Mouse (Mus musculus) liver, adult 2 months (tissue): ENCODE data around the gene Fbxo45. TPM values are rescaled to one million over a fixed set of nuclear protein-coding genes. Genes with fewer than 3 reads are reported as not detected.
A peak's percentile ranks its signal among the peaks of the same experiment; 100 is the strongest.

Source experiments
- DNase-seq: peaks from one replicate; pipeline ENCODE4 v3.0.0-alpha.2; 2011; ENCODE audit warnings: low read depth, low spot score; ENCODE audit errors: extremely low read depth
- H3K27ac ChIP-seq: fragments of 200-500 bp; replicated peaks from 2 replicates; pipeline ENCODE4 v1.5.1; 2012; ENCODE audit warnings: low read depth, mild to moderate bottlenecking, control low read depth, inconsistent platforms, low read length; ENCODE audit not compliant: insufficient read depth
- H3K27me3 ChIP-seq: fragments of 200-500 bp; 2 replicates; pipeline ENCODE4 v1.6.1; 2012; ENCODE audit warnings: mild to moderate bottlenecking, moderate library complexity, low read length, inconsistent platforms; ENCODE audit not compliant: control insufficient read depth, insufficient read depth
- H3K36me3 ChIP-seq: fragments of 200-500 bp; 2 replicates; pipeline ENCODE4 v1.6.1; 2012; ENCODE audit warnings: low read length, inconsistent platforms; ENCODE audit not compliant: control insufficient read depth, insufficient read depth
- H3K4me1 ChIP-seq: fragments of 200-500 bp; 2 replicates; pipeline ENCODE4 v1.6.1; 2011; ENCODE audit warnings: low read length; ENCODE audit not compliant: control insufficient read depth, insufficient read depth
- H3K4me3 ChIP-seq: fragments of 200-500 bp; 2 replicates; pipeline ENCODE4 v1.5.1; 2011; ENCODE audit warnings: low read depth, mild to moderate bottlenecking, control low read depth, low read length, moderate library complexity; ENCODE audit not compliant: insufficient read depth
- H3K79me2 ChIP-seq: fragments of 200-500 bp; 2 replicates; pipeline ENCODE4 v1.6.1; 2012; ENCODE audit warnings: inconsistent platforms, mild to moderate bottlenecking, low read length, moderate library complexity; ENCODE audit not compliant: control insufficient read depth, insufficient read depth
- H3K9ac ChIP-seq: fragments of 200-500 bp; 2 replicates; pipeline ENCODE4 v1.6.1; 2012; ENCODE audit warnings: low read depth, mild to moderate bottlenecking, control low read depth, inconsistent platforms, low read length
- CTCF ChIP-seq: fragments of 200-500 bp; IDR thresholded peaks from 2 replicates; pipeline ENCODE4 v1.5.1; 2011; ENCODE audit warnings: low read depth, low read length, control low read depth
- POLR2A ChIP-seq: fragments of 200-500 bp; IDR thresholded peaks from 2 replicates; pipeline ENCODE4 v1.6.1; 2011; ENCODE audit warnings: low read length, control low read depth; ENCODE audit not compliant: insufficient read depth; ENCODE audit errors: extremely low read depth
- WGBS: fragments of 180-500 bp; shearing (Covaris S2); methylation state at CpG from one replicate; pipeline ENCODE4 v1.1.7; 2018; 5-methylcytosine and 5-hydroxymethylcytosine counted together
- polyA plus RNA-seq: library from polyadenylated mRNA; depleted of rRNA; stranded (reverse); fragments of >200 nt; gene quantifications from 2 replicates; pipeline ENCODE4 v1.2.3, GENCODE M21; 2012; rRNA removed
- total RNA-seq: library from RNA; depleted of rRNA; stranded (reverse); fragments of >200 nt; gene quantifications from 2 replicates; pipeline ENCODE4 v1.2.3, GENCODE M21; 2014; rRNA removed

Gene Fbxo45
- total and polyA plus RNA-seq, 2 experiments, result 2.1 to 4.5 TPM

DNA sequence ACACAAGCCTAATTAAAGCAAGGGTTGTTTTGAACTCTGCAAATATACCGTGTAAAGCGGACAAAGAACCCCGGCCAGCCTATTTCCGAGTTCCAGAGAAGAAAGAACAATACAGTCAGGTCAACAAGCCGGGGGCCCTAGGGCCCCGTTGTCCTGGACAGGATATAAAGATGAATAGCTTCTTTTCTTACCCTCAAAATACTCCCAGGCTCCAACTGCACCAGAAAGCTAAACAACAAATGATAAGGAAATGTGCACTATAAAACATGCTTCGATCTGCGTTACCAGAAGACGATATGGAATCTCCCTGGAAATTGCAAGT, 46.0 kb downstream of the Fbxo45 start:
- no peak for TF ChIP-seq CTCF
- no peak for TF ChIP-seq POLR2A
- no peaks in the 10 kb centered on the region for H3K36me3 ChIP-seq
- H3K4me3 ChIP-seq, result no peak overlapping the region; the same call in 1 of the 2 replicates
- H3K27me3 ChIP-seq, result no peaks in the 10 kb centered on the region
- peak overlapping the region; percentile 92 for H3K27ac ChIP-seq
- WGBS, result 70% methylated on average over 9 of the region's 9 CpGs
- no peak for DNase-seq
- H3K79me2 ChIP-seq, result no peaks in the 10 kb centered on the region
- no peaks in the 10 kb centered on the region for H3K4me1 ChIP-seq
- no peak overlapping the region for H3K9ac ChIP-seq

DNA sequence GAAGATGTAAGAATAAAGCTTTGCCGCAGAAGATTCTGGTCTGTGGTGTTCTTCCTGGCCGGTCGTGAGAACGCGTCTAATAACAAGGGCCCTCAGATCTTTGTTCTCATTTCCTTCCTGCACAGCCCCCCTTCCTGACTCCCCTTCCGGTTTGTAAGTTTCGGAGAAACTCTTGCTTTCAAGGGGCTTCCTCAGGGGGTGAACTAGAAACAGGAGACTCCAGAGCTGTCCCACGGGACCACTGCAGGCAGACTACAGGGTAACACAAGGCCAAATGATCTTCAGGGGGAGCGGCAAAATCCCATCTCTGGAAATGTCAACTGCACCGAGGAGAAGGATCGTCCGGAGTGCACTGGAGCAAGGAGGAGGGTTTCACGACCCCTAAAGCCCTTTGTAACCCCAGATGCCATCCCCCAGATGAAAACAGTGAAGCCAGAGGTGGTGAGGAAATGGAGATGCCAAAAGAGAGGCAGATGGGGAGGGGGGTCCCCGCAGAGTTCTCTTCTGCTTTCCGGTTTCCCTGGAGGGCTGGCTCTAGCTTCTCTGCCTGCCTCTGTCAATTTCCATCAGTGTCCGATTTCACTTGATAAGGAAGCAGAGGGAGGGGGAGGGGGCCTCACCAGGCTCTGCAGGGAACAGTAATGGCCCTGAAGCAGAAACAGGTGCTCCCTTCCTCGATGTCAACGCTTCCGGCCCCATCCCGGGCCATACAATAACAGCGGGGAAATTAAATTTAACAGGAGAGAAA, 46.5 kb downstream of the Fbxo45 start:
- Histone ChIP-seq H3K36me3 (no peaks in the 10 kb centered on the region), H3K9ac (peak overlapping the region; percentile 51), H3K27ac (peak overlapping the region; percentile 92), H3K4me3 (peak overlapping the region; percentile 60), H3K4me1 (no peaks in the 10 kb centered on the region), H3K27me3 (no peaks in the 10 kb centered on the region), H3K79me2 (no peaks in the 10 kb centered on the region)
- WGBS, result 70% methylated on average over 21 of the region's 21 CpGs
- TF ChIP-seq CTCF, result no peak
- TF ChIP-seq POLR2A, result no peak
- no peak for DNase-seq

DNA sequence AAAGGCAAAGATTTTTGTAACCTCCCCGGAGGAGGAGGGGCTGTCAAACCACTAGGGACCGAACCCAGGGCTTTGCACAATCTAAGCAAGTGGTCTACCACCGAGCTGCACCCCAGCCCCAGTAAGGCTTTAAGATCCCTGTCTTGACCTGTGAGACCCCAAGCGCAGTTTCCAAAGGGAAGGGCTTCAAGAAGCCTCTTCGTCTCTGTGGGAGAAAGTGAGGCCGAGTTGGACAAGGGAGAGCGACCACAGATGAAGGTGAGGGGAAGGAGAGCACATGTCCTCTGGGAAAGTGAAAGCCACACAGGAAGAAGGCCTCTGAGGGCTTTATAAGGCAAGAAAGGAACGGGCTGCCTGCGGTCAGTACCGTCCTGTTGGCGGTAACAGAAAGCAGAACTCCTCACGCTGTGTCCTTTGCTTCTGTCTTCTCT, 56.9 kb downstream of the Fbxo45 start:
- 61% methylated on average over 12 of the region's 12 CpGs for WGBS
- Histone ChIP-seq H3K4me1 (no peaks in the 10 kb centered on the region), H3K79me2 (no peaks in the 10 kb centered on the region), H3K27me3 (no peaks in the 10 kb centered on the region), H3K27ac (peak overlapping the region; percentile 59; the same call in 1 of the 2 replicates), H3K4me3 (no peak overlapping the region), H3K36me3 (no peaks in the 10 kb centered on the region), H3K9ac (no peak overlapping the region)
- peak; percentile 46 for DNase-seq
- TF ChIP-seq POLR2A (no peak), CTCF (no peak)

DNA sequence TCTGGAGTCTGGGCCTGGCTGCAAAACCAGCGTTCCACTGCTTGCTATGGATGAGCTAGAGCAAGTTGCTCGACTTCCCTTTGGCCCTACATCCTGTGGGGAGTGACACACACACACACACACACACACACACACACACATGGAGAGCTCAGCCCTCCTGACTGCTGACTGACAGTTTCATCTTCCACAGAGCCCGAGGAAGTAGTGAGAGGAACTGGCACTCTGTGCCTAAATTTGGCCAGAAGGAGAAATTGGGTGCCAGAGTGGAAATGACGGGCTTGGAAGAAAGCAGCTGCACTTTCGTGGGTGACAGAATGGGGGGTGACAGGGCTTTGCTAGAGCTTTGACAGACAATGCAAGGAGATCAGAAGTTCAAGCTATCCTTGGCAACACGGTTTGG, 57.8 kb downstream of the Fbxo45 start:
- TF ChIP-seq POLR2A (no peak), CTCF (no peak)
- Histone ChIP-seq H3K4me3 (no peak overlapping the region), H3K79me2 (no peaks in the 10 kb centered on the region), H3K36me3 (no peaks in the 10 kb centered on the region), H3K4me1 (no peaks in the 10 kb centered on the region), H3K27ac (peak overlapping the region; percentile 6; the same call in 1 of the 2 replicates), H3K27me3 (no peaks in the 10 kb centered on the region), H3K9ac (no peak overlapping the region)
- DNase-seq, result peak; percentile 38
- WGBS, result 64% methylated on average over 6 of the region's 6 CpGs

DNA sequence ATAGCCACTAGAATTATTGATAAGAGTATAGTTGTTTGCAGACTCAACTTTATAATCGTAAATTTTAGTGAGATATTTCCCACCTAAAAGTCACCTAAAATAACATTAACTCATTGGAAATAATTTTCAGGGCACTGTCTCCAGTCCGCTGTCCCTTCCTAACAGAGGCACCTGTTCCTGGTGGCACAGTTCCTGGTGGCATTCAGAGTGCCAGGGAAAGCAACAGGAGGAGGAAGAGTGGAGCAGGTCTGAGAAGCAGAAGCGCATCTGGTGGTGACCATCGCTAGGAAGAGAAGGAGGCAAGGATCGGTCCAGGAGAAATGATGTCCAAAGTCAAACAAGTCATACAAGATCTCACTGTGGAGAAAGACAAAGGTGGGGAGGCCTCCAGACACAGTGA, 60.9 kb downstream of the Fbxo45 start:
- no peak for DNase-seq
- no peaks in the 10 kb centered on the region for H3K36me3 ChIP-seq
- no peaks in the 10 kb centered on the region for H3K27me3 ChIP-seq
- no peak overlapping the region for H3K4me3 ChIP-seq
- WGBS, result 94% methylated on average over 5 of the region's 5 CpGs
- H3K4me1 ChIP-seq, result no peaks in the 10 kb centered on the region
- H3K79me2 ChIP-seq, result no peaks in the 10 kb centered on the region
- no peak overlapping the region for H3K9ac ChIP-seq
- no peak overlapping the region for H3K27ac ChIP-seq
- TF ChIP-seq CTCF (no peak), POLR2A (no peak)

Other genes starting within 250 kb of the Fbxo45 start
- gene Senp5, start 243.9 kb downstream of the Fbxo45 start, total RNA-seq, result 10.8 and 12.8 TPM in 2 replicates
- gene Senp5, start 243.9 kb downstream of the Fbxo45 start, polyA plus RNA-seq, result 3.6 and 3.7 TPM in 2 replicates
- gene Pak2, start 167.8 kb downstream of the Fbxo45 start, total RNA-seq, result 11.0 and 11.8 TPM in 2 replicates
- 5.8 and 6.3 TPM in 2 replicates for gene Pak2, start 167.8 kb downstream of the Fbxo45 start, polyA plus RNA-seq
- gene Pigx, start 147.4 kb downstream of the Fbxo45 start, total RNA-seq, result 37.7 and 40.5 TPM in 2 replicates
- 17.5 and 19.0 TPM in 2 replicates for gene Pigx, start 147.4 kb downstream of the Fbxo45 start, polyA plus RNA-seq
- 6.0 and 6.5 TPM in 2 replicates for gene Cep19, start 147.4 kb downstream of the Fbxo45 start, total RNA-seq
- gene Cep19, start 147.4 kb downstream of the Fbxo45 start, polyA plus RNA-seq, result 7.6 and 10.1 TPM in 2 replicates
- gene Nrros, start 81.6 kb downstream of the Fbxo45 start, total RNA-seq, result 4.1 and 5.3 TPM in 2 replicates
- 3.1 and 5.9 TPM in 2 replicates for gene Nrros, start 81.6 kb downstream of the Fbxo45 start, polyA plus RNA-seq
- gene Bex6, start 67.3 kb downstream of the Fbxo45 start, total RNA-seq, result not detected in 2 replicates
- not detected in 2 replicates for gene Bex6, start 67.3 kb downstream of the Fbxo45 start, polyA plus RNA-seq
- gene Wdr53, start 69 bp upstream of the Fbxo45 start, total RNA-seq, result 11.3 and 14.6 TPM in 2 replicates
- 3.7 and 4.1 TPM in 2 replicates for gene Wdr53, start 69 bp upstream of the Fbxo45 start, polyA plus RNA-seq
- gene Smco1, start 24.3 kb upstream of the Fbxo45 start, total RNA-seq, result not detected in 2 replicates
- not detected in 2 replicates for gene Smco1, start 24.3 kb upstream of the Fbxo45 start, polyA plus RNA-seq
- gene Rnf168, start 30.3 kb upstream of the Fbxo45 start, total RNA-seq, result 6.2 and 7.3 TPM in 2 replicates
- gene Rnf168, start 30.3 kb upstream of the Fbxo45 start, polyA plus RNA-seq, result 5.1 and 6.2 TPM in 2 replicates
- 29.7 and 36.8 TPM in 2 replicates for gene Ubxn7, start 85.1 kb upstream of the Fbxo45 start, total RNA-seq
- 1.9 and 2.1 TPM in 2 replicates for gene Ubxn7, start 85.1 kb upstream of the Fbxo45 start, polyA plus RNA-seq
- gene Tm4sf19, start 153.3 kb upstream of the Fbxo45 start, total RNA-seq, result not detected in 2 replicates
- gene Tm4sf19, start 153.3 kb upstream of the Fbxo45 start, polyA plus RNA-seq, result not detected in 2 replicates
- gene Tctex1d2, start 172.5 kb upstream of the Fbxo45 start, total RNA-seq, result 1.4 and 2.2 TPM in 2 replicates
- gene Tctex1d2, start 172.5 kb upstream of the Fbxo45 start, polyA plus RNA-seq, result 1.7 and 2.1 TPM in 2 replicates
- gene Pcyt1a, start 183.8 kb upstream of the Fbxo45 start, total RNA-seq, result 56.1 and 56.6 TPM in 2 replicates
- gene Pcyt1a, start 183.8 kb upstream of the Fbxo45 start, polyA plus RNA-seq, result 28.6 and 39.1 TPM in 2 replicates
- not detected in 2 replicates for gene Slc51a, start 240.7 kb upstream of the Fbxo45 start, total RNA-seq
- gene Slc51a, start 240.7 kb upstream of the Fbxo45 start, polyA plus RNA-seq, result 0.06 TPM in 1 of 2 replicates, not detected in the other
- not detected in 2 replicates for gene Zdhhc19, start 249.1 kb upstream of the Fbxo45 start, total RNA-seq
- not detected in 2 replicates for gene Zdhhc19, start 249.1 kb upstream of the Fbxo45 start, polyA plus RNA-seq